Mouse (Mus musculus) kidney, postnatal 14 days (tissue): ENCODE measurements at regions not wholly inside any gene's neighbourhood (a gene's known extent, or its start where the extent isn't known, plus 50 kb on each side); places are given as distances from the start of the nearest gene placed in this dataset.

Experiments
- DNase-seq: peaks from one replicate; pipeline ENCODE4 v3.0.0; 2022; ENCODE audit warnings: mixed read lengths

GRCm38 (mm10) chr16:29879665-29880064 is 184.5 kb upstream of the Hes1 start:
- no peak for DNase-seq

GRCm38 (mm10) chr16:29881497-29881896 is 182.7 kb upstream of the Hes1 start:
- no peak for DNase-seq

- peak; percentile 55 for DNase-seq
These were observed 181.8 kb upstream of the Hes1 start for GRCm38 (mm10) chr16:29882226-29882972.

GRCm38 (mm10) chr16:29883252-29883992 is 180.8 kb upstream of the Hes1 start:
- DNase-seq = no peak

GRCm38 (mm10) chr16:29884899-29885298 is 179.3 kb upstream of the Hes1 start:
- DNase-seq = no peak

- DNase-seq = peak; percentile 46
These were observed 177.4 kb upstream of the Hes1 start for GRCm38 (mm10) chr16:29886755-29887154.

- no peak for DNase-seq
These were observed 174.8 kb upstream of the Hes1 start for GRCm38 (mm10) chr16:29889346-29889745.

GRCm38 (mm10) chr16:29891472-29891871 is 172.7 kb upstream of the Hes1 start:
- no peak for DNase-seq

GRCm38 (mm10) chr16:29893871-29894828 is 170.0 kb upstream of the Hes1 start:
- no peak for DNase-seq

- no peak for DNase-seq
These were observed 167.8 kb upstream of the Hes1 start for GRCm38 (mm10) chr16:29896393-29896792.

- peak; percentile 36 for DNase-seq
These were observed 160.7 kb upstream of the Hes1 start for GRCm38 (mm10) chr16:29903510-29903909.

- no peak for DNase-seq
These were observed 159.9 kb upstream of the Hes1 start for GRCm38 (mm10) chr16:29904183-29904775.

GRCm38 (mm10) chr16:29907331-29907730 is 156.9 kb upstream of the Hes1 start:
- DNase-seq = no peak

- DNase-seq = no peak
These were observed 156.2 kb upstream of the Hes1 start for GRCm38 (mm10) chr16:29908031-29908430.

- no peak for DNase-seq
These were observed 154.2 kb upstream of the Hes1 start for GRCm38 (mm10) chr16:29909923-29910465.

- no peak for DNase-seq
These were observed 153.0 kb upstream of the Hes1 start for GRCm38 (mm10) chr16:29911164-29911571.

- DNase-seq = no peak
These were observed 150.7 kb upstream of the Hes1 start for GRCm38 (mm10) chr16:29913357-29914010.

GRCm38 (mm10) chr16:29915346-29915745 is 148.8 kb upstream of the Hes1 start:
- peak; percentile 27 for DNase-seq

GRCm38 (mm10) chr16:29917989-29918388 is 146.2 kb upstream of the Hes1 start:
- DNase-seq = no peak

GRCm38 (mm10) chr16:29918396-29918795 is 145.8 kb upstream of the Hes1 start:
- DNase-seq = no peak

- DNase-seq = no peak
These were observed 143.2 kb upstream of the Hes1 start for GRCm38 (mm10) chr16:29920940-29921339.

- DNase-seq = no peak
These were observed 142.8 kb upstream of the Hes1 start for GRCm38 (mm10) chr16:29921385-29921784.
